Mouse (Mus musculus): ENCODE data around the gene Lmod2. TPM values are rescaled to one million over a fixed set of nuclear protein-coding genes. Genes with fewer than 3 reads are reported as not detected.
A peak's percentile ranks its signal among the peaks of the same experiment; 100 is the strongest.

Gene Lmod2
- total RNA-seq, 2 experiments from 2014 or later = 206 to 260 TPM

DNA sequence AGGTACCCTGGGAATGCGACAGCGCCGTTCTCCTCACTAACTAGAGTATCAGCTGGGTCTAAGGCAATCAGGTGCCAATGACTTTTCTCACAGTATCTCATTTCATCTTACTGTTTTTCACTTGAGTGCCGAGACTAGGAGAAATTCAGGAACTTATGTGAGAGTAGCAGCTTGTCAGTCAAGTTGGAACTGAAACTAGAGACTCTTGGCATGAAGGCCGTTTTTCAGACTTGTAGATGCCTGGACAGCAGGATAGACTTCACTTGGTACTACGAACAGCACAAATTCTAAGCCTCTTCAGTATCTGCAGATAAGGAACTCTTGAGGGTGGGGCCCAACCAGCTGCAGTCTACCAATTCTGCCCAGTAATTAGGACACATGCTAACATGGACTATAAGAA is 2.6 kb downstream of the Lmod2 start:
- DNase-seq = no peak
- intact Hi-C loops (cut with DNase I) = loop anchor here (5.0 kb wide), 1 partner anchor 38 kb away; no protein-coding TSS in a partner anchor

DNA sequence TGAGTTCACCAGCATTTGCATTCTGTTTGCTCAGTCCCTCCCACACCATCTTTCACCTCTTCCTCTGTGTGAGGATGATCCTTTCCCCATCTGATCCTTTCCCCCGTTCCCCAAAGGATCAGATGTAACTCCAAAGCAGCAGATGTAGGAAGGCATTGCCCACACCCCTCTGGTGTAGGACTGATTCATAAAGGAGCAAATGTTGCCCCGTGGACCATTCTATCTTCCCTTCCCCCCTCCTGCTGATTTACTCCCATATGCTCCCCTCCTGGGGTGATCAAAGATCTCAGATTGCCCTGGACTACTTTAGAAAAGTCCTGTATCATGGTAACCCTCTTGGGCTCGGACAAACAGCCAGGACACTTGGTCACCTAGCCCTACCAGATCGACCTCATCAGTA is 3.2 kb downstream of the Lmod2 start:
- DNase-seq = no peak
- intact Hi-C loops (cut with DNase I) = loop anchor here (5.0 kb wide), 1 partner anchor 38 kb away; no protein-coding TSS in a partner anchor

DNA sequence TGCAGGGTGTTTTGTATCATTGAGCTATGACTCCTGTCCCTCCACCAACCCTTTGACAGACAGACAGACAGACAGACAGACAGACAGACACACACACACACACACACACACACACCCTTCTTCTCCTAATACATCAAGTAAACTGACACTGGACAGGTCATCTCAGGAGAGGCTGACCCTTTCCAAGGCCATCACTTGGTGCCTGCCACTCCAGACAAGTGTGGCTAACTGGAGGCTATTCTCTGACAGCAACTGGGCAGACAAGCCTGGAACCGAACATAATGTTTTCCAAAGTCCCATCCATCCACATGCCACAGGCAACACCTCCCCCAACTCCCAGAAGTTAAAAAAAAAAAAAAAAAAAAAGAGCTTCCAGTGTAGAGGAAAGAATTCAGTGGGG is 4.1 kb downstream of the Lmod2 start:
- intact Hi-C loops (cut with DNase I) = loop anchor here (5.0 kb wide), 1 partner anchor 39 kb away; no protein-coding TSS in a partner anchor
- peak in 1 of 2 experiments; percentile 15 for DNase-seq

DNA sequence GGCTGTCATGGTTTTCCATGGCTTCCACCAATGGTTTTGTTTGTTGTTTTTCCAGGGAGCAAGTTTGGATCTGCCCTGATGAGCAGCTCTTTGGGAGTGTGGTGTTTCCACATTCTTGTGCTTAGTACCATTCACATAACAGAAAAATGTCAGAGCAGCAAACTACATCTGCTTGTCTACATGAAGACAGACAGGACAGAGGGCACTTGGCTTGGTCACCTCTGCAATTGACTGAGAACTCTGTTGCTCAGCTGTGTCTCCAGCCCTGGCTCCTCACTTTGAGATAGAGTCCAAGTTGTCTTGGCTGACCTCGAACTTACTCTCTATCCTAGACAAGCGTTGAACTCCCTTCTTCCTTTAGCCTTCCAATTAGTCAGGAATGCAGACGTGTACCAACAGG is 4.8 kb downstream of the Lmod2 start:
- intact Hi-C loops (cut with DNase I) = loop anchor here (5.0 kb wide), 1 partner anchor 40 kb away; no protein-coding TSS in a partner anchor
- no peak for DNase-seq

DNA sequence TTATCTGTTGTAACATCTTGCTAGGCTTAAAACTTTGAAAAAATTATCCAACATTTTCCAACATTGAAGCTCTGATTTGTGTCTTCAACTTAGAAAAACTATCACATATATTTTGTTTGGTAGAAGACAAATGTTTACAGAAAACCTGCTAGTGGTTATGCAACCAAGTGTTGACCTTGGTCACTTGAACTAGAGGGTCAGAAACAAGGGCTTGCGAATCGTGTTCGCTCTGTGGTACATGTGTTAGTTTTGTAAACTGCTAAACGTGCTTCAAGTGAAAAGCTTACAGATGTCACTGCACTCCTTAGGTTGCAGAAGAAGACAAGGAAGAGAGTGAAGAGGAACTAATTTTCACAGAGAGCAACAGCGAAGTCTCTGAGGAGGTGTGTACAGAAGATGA is 5.4 kb downstream of the Lmod2 start:
- intact Hi-C loops (cut with DNase I) = loop anchor here (5.0 kb wide), 1 partner anchor 41 kb away; no protein-coding TSS in a partner anchor
- DNase-seq = no peak

DNA sequence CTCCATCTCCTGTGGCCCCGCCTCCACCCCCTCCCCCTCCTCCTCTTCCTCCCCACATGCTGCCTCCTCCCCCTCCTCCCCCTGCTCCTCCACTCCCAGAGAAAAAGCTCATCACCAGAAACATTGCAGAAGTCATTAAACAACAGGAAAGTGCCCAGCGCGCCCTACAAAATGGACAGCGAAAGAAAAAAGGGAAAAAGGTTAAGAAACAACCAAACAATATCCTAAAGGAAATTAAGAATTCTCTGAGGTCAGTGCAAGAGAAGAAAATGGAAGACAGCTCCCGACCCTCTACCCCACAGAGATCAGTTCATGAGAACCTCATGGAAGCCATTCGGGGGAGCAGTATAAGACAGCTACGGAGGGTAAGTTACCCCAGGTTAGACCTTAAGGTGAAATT is 6.7 kb downstream of the Lmod2 start:
- no peak for DNase-seq
- intact Hi-C loops (cut with DNase I) = loop anchor here (5.0 kb wide), 1 partner anchor 42 kb away; no protein-coding TSS in a partner anchor

DNA sequence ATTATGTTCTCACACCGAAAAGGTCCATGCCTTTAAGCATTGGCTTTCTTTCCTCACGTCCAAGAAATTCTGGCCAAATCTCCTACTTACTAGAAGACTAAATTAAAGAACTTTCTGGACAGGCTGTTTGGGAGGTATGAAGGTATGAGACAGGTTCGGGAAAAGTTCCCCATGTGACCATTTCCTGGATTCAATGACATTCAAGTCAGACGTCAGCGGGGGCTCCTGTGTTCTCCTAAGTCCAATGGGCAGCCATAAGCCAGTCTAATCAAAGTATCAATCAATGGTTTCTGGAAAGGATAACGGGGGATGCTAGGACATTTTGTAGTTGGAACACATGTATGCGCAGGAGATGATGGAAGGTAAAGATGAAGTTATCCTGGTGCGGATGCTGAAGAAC is 8.1 kb downstream of the Lmod2 start:
- intact Hi-C loops (cut with DNase I) = no loop called here
- no peak for DNase-seq

DNA sequence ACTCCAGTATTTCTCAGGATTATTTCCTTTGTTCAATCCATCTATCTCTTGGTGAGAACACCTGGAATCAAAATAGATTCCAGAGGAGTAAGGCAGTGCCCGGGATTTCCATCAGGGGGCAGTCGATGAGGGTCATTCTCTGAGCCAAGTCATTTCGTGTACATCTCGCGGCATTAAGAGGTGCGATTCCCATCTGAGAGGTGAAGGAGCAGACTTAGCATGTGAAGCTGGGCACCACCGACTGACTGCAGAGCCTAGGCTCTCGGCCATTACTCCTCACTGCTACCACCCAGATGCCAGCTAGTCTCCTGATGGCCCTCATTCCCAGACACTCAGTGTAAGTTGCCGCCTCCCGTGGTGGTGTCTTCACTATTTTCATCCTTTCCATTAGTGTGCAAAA is 8.9 kb downstream of the Lmod2 start:
- intact Hi-C loops (cut with DNase I) = no loop called here

DNA sequence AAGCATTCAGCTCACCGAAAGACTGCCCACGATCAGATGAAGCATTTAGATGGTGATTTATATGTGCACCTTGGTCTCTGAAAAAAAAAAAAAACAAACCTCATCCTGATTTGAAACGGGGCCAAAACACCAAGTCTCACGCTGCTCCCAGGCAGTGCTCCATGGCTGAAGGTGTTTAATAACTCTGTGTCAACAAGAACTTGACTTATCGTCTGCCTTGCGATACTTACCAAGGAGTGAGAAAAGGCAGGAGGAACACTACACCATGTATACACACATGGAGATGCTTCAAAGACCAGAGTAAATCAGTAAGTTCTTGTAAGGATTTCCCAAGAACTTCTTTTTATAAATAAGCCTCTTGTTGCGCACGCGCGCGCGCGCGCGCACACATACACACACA is 10.0 kb downstream of the Lmod2 start:
- intact Hi-C loops (cut with DNase I) = no loop called here
- DNase-seq = no peak

More for the DNA sequence above, 8.9 kb downstream of the Lmod2 start:
- no peak for DNase-seq

DNA sequence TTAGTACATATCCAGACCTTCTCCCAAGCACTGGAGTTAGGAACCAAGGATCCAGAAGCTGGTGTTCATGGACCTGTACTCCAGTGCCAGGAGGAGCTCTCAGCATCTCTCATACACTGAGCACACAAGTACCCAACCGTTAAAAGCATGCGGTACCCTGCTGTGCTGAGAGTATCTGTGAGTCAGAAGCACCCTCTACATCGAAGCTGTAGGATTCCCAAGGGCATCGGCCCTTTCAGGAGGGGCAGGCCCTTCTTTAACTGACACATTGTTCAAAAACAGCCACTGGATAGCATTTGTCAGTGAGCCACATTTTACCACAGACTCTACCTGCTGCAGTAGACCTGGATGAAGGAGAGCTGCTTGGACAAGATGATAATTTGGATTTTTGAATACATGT is 10.6 kb downstream of the Lmod2 start:
- DNase-seq = no peak
- intact Hi-C loops (cut with DNase I) = no loop called here

DNA sequence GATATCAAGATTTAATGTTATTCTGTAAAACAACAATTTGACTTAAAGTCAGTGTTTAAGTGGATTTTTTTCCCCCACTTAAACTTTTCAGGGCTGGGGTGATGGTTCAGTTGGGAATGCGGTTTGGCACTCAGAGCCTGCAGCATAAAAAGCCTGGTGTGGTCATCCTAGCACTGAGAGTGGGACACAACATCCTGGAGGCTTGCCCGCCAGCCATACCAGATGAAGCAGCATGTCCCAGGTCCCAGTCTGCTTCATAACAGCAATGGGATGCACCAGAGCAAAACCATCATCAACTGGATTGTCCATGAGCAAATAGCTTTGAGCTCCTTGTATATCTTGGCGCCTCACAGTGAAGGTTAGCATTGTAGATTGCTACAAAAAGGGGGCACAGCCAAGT is 11.1 kb downstream of the Lmod2 start:
- DNase-seq = no peak
- intact Hi-C loops (cut with DNase I) = no loop called here

DNA sequence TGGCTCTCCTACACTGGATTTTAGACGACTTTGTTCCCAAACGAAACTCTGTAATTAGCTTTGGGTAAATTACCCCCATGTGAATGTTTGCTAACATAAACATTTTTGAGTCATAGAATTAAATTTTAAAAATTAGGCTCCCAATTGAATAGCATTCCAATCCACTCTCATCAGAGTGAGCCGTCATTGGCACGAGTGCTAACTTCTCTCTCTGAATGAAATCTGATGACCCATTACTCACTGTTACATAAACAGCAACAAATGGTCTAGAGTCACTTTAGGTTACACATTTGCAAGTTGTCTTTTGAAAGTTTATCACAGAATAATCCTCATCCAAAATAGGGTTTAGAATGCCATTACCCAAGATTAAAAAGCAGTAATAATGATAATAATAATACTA is 12.0 kb downstream of the Lmod2 start:
- DNase-seq = no peak
- intact Hi-C loops (cut with DNase I) = no loop called here

DNA sequence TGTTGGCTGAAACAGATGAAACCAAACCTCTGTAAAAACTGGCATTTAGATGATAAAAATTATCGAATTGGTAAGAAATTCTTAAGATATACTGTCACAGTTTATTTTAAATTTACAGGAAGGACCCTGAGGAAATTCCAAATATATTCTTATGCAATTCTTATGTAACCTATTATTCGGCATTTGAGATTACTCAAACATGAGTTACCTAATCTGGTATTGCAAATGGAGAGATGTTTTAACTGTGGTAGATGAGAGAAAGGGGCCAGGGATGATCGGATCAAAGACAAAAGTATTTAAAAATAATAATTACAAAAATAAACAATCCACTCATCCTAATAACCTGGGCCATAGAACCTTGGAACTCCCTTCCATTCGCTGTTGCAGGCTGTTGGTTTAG is 12.8 kb downstream of the Lmod2 start:
- intact Hi-C loops (cut with DNase I) = no loop called here
- no peak for DNase-seq

DNA sequence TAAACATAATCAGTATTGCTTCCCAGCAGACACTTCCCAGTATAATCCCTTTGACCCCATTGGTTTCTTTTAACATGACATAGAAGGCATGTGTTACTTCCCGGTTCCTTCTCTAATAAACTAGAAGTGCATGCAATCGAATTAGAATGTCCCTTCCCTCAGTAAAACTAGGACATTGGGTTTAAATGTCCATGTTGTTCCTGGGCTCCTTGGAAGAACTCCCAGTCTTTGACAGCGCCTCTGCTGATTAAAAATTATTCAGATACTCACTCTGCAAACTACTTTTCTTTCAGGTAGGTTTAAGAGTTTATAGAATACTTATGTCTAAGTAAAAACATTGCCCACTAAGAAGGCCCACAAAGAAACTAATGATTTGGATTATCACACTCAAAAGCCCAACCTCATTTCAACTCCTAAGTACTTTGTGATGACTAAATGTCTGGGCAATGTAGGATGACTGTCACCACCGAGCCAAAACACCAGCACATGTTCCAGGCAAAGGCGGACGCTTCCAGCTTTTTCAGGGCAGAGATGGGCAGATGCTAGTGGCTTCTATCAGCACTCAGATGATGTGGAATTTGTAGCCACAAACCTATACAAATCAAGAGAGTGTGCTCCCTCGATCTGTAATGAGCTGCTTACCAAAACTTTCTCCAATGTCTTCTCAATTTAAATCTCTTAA is 14.7 kb downstream of the Lmod2 start:
- intact Hi-C loops (cut with DNase I) = no loop called here

DNA sequence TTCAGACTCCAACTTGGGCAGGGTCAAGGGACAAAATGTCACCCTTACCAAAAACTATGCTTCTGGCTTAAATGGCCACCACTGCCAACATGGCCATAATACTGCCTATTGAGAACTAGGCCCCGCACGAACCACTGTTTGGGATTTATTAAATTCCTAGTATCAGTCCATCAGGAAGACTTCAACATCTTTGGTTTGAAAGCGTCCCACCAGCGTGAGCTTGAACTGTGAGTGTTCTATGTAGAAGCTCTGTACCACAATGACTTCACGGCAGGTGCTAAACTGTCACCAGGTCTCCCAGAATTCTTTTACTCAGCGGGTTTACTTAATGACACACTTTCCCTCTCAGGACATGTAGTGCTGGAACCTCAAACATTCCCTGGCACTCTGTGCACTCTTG is 15.8 kb downstream of the Lmod2 start:
- no peak for DNase-seq
- intact Hi-C loops (cut with DNase I) = no loop called here

More for the DNA sequence above, 14.7 kb downstream of the Lmod2 start:
- peak in 1 of 2 experiments; percentile 65 for DNase-seq

DNA sequence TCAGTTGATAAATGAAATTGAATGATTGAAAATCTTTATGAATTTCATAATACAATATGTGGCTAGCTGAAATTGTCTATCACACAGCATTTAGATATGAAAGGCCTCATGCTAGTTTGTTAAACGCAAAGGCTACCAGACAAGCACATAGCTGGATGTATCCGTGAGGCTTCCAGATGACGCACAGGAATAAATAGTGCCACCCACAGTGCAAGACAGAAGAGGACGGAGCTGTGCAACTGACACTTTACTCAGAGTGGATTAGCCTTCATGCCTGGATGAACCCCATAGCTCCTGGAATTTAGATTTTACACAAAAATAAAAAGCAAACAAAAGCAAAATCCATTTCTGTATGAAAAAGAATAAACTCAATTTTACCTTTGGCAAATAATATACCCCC is 16.4 kb downstream of the Lmod2 start:
- DNase-seq = no peak
- intact Hi-C loops (cut with DNase I) = no loop called here

DNA sequence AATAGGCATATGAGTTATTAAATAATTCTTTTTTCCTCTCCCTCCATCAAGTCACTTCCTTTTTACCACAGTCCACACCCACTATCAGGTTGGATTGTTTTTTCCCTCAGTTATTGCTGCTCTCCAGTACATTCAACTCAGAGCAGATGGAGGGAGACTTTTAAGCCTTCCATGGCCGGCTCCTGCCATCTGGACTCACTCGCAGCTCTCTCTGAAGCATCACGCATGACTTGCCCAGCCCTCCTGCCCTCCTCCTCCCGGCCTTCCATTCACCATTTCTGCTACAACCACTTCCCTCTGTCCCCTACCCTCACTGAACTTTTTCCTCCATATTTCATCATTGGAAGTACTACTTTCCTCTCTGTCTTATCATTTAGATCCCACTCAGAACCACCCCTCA is 19.2 kb downstream of the Lmod2 start:
- DNase-seq = no peak
- intact Hi-C loops (cut with DNase I) = no loop called here

DNA sequence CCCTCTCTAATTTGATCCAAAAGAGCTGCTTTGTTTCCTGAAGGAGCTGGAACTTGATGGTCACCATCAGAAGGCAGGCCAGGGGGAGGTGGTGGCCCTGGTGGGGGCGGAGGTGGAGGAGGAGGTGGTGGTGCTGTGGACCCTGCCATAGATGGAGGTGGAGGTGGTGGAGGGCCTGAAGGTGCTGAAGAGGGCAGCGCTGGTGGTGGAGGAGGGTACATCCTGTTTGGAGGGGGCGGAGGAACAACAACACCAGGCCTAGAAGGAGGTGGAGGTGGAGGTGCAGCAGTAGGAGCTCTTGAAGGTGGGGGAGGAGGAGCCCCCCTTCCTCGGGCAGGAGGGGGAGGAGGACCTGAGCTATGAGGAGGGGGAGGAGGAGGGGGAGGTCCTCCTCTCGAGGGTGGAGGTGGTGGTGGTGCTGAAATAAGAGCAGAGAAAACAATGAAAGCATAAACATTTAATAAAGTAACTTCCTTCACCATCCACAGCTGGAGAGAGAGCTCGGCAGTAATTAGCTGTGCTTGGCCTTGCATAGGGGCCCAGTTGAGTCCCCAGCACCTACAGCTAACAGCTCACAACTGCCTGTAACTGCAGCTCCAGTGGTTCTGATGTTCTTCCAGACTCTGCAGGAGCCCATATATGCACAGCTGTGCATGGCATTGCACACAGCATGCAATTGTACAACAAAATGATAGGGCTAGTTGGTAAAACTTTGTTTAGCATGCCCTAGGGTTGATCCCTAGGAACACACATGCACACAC is 21.9 kb downstream of the Lmod2 start:
- intact Hi-C loops (cut with DNase I) = no loop called here
- DNase-seq = no peak

DNA sequence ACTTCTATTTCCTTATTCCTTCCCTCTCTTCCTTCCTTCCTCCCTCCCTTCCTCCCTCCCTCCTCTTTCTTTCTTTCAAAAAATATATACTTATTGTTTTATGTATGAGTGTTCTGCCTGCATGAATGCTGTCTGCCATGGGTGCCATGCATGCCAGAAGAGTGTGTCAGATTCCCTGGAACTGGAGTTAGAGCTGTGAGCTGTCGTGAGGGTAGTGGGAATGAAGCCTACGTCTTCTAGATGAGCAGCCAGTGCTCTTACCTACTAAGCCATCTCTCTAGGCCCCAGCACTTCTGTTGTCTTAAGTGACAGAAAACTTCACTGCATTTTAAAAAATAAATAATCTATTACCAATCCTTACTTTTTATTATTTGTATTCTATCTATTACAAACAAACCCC is 23.4 kb downstream of the Lmod2 start:
- intact Hi-C loops (cut with DNase I) = no loop called here
- DNase-seq = no peak

DNA sequence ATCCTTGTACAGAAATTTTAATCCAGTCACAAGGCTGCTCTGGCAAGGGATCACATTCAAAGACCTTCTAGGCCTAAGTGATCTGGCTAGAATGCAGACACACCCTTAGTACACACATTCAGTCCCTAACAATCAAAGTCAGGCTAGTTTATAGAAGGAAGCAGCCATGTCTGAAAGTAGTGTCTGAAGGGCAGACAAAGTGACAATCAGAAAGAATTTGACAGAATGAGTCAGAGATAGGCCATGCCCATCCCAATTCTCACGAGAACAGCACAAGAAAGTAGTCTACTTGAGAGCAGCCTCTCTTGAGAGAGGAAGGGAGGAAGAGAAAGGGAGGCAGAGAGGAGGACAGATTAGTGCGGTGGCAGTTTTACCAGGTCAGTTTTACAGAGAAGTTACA is 24.5 kb downstream of the Lmod2 start:
- intact Hi-C loops (cut with DNase I) = no loop called here
- DNase-seq = no peak

DNA sequence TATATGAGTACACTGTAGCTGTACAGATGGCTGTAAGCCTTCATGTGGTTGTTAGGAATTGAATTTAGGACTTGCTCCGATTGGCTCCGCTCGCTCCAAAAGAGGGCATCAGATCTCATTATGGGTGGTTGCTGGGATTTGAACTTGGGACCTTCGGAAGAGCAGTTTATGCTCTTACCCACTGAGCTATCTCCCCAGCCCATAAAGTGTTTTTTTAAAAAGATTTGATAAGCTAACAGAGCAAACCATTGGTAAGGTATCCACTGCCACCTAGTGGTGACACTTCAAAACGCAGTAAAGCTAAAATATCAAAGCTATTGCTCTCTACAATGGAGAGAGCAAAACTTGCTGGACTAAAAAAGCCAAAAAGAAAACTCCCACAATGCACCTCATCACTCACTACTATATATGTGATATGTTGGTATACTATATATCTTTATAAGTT is 30.0 kb downstream of the Lmod2 start:
- intact Hi-C loops (cut with DNase I) = loop anchor here (2.0 to 5.0 kb wide), 3 partner anchors 35 to 99 kb away; partner anchors contain the start of genes Asb15 and Ndufa5
- DNase-seq = peak in 1 of 2 experiments; percentile 28

DNA sequence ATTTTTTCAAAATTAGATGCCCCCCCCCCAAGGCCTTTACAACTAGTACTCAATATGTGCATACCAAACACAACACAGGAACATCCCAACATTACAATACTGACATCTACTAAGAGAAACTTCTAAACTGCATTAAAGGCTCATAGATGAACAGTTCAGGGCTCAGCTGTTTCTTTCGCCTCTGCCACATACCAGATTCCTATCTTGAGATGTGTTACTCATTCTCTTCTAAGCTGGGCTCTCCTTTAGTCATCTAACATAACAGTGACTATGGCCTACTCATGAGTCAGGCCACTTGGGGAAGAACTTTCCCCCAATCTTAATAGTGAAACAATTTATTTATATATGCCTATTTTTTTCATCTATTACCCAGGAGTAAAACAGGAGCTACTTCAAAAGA is 30.9 kb downstream of the Lmod2 start:
- no peak for DNase-seq
- intact Hi-C loops (cut with DNase I) = loop anchor here (2.0 to 5.0 kb wide), 3 partner anchors 34 to 100 kb away; partner anchors contain the start of genes Asb15 and Ndufa5

All from gastrocnemius, postnatal 36 days (tissue).